Mouse (Mus musculus) fat pad, adult 2 months (tissue): ENCODE measurements around the gene Mus81.

Source experiments
- DNase-seq: peaks from one replicate; pipeline ENCODE4 v3.0.0-alpha.2; 2011; ENCODE audit warnings: low read depth, low spot score; ENCODE audit errors: extremely low read depth

Gene Mus81

DNA sequence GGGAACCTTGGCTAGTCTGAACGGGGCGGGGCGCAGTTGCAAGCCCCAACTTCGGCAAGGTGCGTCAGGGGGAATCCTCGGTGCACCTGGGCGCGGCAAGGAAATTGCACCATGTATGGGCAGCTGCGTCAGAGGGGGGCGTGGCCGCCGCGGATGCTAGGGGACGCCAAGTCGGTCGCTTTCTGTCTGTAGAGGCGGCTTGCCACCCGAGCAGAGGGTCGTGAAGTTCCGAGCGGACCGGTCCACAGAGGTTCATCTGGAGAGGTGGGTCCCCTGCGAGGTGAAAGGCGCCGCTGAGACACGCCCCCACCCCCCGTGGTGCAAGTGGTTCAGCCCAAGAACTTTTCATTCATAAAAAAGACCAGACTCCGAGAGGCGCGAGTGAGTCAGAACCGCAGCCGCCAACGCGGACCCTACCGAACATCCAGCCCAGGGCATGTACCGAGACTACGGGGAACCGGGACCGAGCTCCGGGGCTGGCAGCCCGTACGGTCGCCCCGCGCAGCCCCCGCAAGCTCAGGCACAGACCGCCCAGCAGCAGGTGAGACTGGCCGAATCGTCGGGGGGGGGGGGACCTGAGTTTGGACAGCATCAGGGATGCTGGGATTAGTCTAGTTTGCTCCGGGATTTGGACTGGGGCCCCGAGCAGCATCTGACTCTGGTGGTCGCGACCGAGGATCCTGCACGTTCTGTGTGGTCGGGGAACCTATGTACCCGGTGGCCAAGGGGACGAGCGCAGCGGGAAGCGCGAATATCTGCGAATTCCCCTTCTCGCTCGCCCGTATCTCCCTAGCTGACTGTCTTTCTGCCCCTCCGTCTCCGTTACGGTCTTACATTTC lies 40.5 kb downstream of the Mus81 start, which contains the start of gene Fosl1:
Gene Fosl1, plus strand, starts transcription at position 33 of the 839 bp plus-strand sequence.
- no peak for DNase-seq

DNA sequence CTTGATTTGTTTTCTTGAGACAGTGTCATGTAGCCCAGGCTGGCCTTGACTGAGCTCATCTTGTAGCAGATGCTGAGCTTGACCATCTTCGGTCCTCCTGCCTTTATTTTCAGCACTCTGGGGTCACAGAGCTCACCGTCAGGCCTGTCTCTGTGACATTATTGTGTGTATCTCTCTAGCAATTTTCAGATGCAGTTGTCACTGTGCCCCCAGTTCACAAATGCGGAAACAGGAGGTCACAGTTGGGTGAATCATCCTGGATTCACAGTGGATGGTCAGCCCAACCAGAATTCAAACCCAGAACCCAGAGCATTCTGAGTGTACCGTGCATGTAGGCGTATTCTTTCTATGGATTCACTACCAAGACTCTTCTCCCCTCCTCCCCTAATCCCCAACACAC lies 42.5 kb downstream of the Mus81 start:
- DNase-seq: no peak

DNA sequence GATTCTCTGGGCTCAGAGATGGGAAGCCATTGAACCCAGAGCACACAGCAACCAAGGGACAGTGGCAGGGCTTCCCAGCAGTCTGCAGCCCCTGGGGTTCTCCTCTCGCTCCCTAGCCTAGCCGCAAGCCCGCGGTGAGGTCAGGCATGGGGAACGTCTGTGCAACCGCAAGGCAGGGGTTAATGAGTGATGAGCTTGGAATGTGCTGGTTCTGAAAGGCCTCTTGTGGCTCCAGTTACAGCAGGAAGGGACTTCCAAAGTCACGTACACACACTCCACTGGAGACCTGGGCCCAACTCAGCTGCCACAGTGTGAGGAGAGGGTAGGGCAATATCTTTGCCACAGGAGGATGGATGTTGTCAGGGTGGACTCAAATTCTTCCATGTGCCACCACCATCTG lies 43.2 kb downstream of the Mus81 start:
- no peak for DNase-seq

GRCm38 (mm10) chr19:5444371-5444908 lies 43.8 kb downstream of the Mus81 start:
- DNase-seq: no peak

DNA sequence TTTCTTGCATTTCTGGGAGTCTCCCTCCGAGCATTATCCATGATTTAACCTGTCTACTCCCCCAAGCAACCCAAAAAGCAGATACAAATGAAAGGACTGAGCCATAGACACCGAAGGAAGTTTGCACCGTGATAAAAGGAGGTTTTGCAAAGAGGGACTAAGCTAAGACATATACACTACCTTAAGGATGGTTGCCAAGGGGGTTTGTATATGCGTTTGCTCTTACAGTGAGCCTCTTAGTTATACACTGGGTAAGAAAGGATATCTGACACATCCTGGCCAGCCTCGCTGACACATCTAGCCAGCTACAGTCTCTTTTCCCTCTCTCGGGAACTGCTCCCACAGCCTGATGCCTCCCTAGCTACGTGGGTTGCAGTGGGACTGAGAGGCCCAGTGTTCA lies 54.3 kb downstream of the Mus81 start:
- no peak for DNase-seq

GRCm38 (mm10) chr19:5432992-5433852 lies 55.0 kb downstream of the Mus81 start:
- DNase-seq: no peak
